ENCODE assay signal across 16 mouse cellular contexts in the genomic region with DNA sequence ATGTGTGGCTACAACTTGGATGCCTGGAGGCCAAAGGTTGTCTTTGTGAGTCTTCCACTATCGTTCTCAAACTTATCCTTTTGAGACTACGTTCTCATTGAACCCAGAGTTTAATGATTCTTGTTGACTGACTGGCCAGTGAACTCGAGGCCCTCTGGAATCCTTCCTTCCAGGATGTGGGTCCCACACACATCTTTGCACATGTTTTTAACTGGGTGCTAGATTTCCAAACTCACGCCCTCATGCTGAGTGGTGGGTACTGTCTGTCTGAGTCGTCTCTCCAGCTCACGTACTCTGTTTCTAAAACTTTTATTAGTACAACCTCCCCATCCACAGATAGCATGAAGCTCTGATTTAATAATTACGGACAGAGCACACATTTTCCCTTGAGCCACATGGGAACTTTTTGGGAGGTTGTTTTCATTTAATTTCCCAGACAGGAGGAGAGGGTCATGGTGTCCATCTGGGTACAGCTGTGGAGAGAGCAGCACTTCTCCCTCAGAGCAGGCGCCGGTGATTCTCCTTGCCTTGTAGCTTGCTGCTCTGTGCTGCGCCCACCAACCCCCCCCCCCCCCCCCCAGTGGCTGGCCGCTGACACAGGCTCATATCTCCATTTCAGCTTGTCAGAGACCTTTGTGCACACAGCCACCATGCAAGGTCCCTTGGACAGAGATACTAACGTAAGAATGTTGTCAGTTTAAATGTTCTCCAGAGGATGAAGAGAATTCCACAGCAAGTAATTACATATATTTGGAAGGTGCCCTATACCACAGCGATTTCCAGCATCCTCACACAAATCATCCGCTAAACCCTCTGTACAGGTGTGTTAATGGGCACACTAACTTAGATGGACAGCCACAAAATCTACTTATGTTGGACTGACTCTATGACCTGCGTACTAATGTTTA.
DNase-seq lines count a peak whose midpoint lies in the region; ATAC-seq and TF ChIP-seq lines count a peak whose summit lies in the region.
"Had no signal": no experiment of that assay in that cellular context is flagged by ENCODE, and none has a peak within 500 bp of the region (broad histone marks: within the 10 kb centered on the region; RNA-seq: fewer than 3 reads in every experiment).

No protein-coding gene starts in this region.

- H3K4me2 ChIP-seq in kidney, embryonic 14.5 days (replicated peaks; ENCODE audit: low read depth, low read length): no peak overlapping the region
- no peak overlapping the region for H3K4me2 ChIP-seq in midbrain, embryonic 15.5 days
- H3K4me2 ChIP-seq in midbrain, embryonic 16.5 days (ENCODE audit: low read length): peak overlapping the region; percentile 4; the same call in 1 of the 2 replicates
- H3K4me2 ChIP-seq: embryonic facial prominence, embryonic 13.5 days had no signal

- H3K9me3 ChIP-seq in kidney, embryonic 14.5 days (ENCODE audit: control insufficient read depth, low read length): no peaks in the 10 kb centered on the region
- H3K9me3 ChIP-seq in midbrain, embryonic 15.5 days: no peaks in the 10 kb centered on the region
- no peaks in the 10 kb centered on the region for H3K9me3 ChIP-seq in midbrain, embryonic 10.5 days (replicated peaks)
- no peaks in the 10 kb centered on the region for H3K9me3 ChIP-seq in midbrain, embryonic 16.5 days (replicated peaks; ENCODE audit: control insufficient read depth, low read length, poor library complexity, severe bottlenecking)
- H3K9me3 ChIP-seq: embryonic facial prominence, embryonic 13.5 days had no signal

- no peaks in the 10 kb centered on the region for H3K27me3 ChIP-seq in kidney, embryonic 14.5 days (ENCODE audit: control insufficient read depth, insufficient read depth, low read length)
- H3K27me3 ChIP-seq in midbrain, embryonic 15.5 days (replicated peaks): no peaks in the 10 kb centered on the region
- H3K27me3 ChIP-seq in midbrain, embryonic 10.5 days (ENCODE audit: low read depth, poor library complexity, severe bottlenecking): no peaks in the 10 kb centered on the region
- H3K27me3 ChIP-seq in midbrain, embryonic 16.5 days (ENCODE audit: control insufficient read depth, insufficient read depth, low read depth, low read length): no peaks in the 10 kb centered on the region
- H3K27me3 ChIP-seq: embryonic facial prominence, embryonic 13.5 days had no signal

- H3K27ac ChIP-seq in gastrocnemius, adult 2 months: peak overlapping the region; percentile 16; the same call in 1 of the 2 replicates
- H3K27ac ChIP-seq in kidney, embryonic 14.5 days (ENCODE audit: low read depth, low read length): no peak overlapping the region; the same call in 1 of the 2 replicates
- peak overlapping the region; percentile 40; the same call in 1 of the 2 replicates for H3K27ac ChIP-seq in midbrain, embryonic 15.5 days
- no peak overlapping the region for H3K27ac ChIP-seq in midbrain, embryonic 10.5 days (replicated peaks)
- peak overlapping the region; percentile 2; the same call in 1 of the 2 replicates for H3K27ac ChIP-seq in midbrain, embryonic 16.5 days (ENCODE audit: low read length)
- H3K27ac ChIP-seq: embryonic facial prominence, embryonic 13.5 days had no signal

- ATAC-seq in kidney, embryonic 14.5 days (ENCODE audit: low FRiP score, low TSS enrichment): peak; percentile 74; the same call in 1 of the 2 replicates
- ATAC-seq in midbrain, embryonic 15.5 days (replicated peaks): no peak
- ATAC-seq in midbrain, embryonic 16.5 days: no peak

- H3K9ac ChIP-seq in kidney, embryonic 14.5 days (ENCODE audit: low read depth, low read length): no peak overlapping the region
- H3K9ac ChIP-seq in midbrain, embryonic 15.5 days: no peak overlapping the region
- 0 out of 2 replicates have a peak overlapping the region, but pooled peaks have one; percentile 10 for H3K9ac ChIP-seq in midbrain, embryonic 16.5 days (ENCODE audit: low read depth, low read length)
- H3K9ac ChIP-seq: embryonic facial prominence, embryonic 13.5 days had no signal

- no peak for DNase-seq in gastrocnemius, adult 2 months
- no peak for DNase-seq in gastrocnemius, postnatal 36 days
- no peak for DNase-seq in kidney, postnatal 36 days
- no peak for DNase-seq in midbrain, embryonic 10.5 days (ENCODE audit: low spot score)
- no peak for DNase-seq in gastrocnemius, postnatal 14 days
- DNase-seq: adrenal gland, postnatal 36 days; B cell, adult 2 months; cerebellum, postnatal 25 days; liver; right cerebral cortex, postnatal 25 days; thymus, postnatal 25 days had no signal

- no peaks in the 10 kb centered on the region for H3K36me3 ChIP-seq in kidney, embryonic 14.5 days (ENCODE audit: control insufficient read depth, insufficient read depth, low read length)
- H3K36me3 ChIP-seq in midbrain, embryonic 15.5 days (replicated peaks): no peaks in the 10 kb centered on the region
- no peaks in the 10 kb centered on the region for H3K36me3 ChIP-seq in midbrain, embryonic 10.5 days
- no peaks in the 10 kb centered on the region for H3K36me3 ChIP-seq in midbrain, embryonic 16.5 days (ENCODE audit: control insufficient read depth, insufficient read depth, low read length)
- H3K36me3 ChIP-seq: embryonic facial prominence, embryonic 13.5 days; G1E had no signal

- 54% methylated on average over 15 of the region's 15 CpGs for WGBS in kidney, embryonic 14.5 days
- WGBS in midbrain, embryonic 15.5 days: 76% methylated on average over 15 of the region's 15 CpGs
- 90% methylated on average over 15 of the region's 15 CpGs for WGBS in midbrain, embryonic 10.5 days
- WGBS in midbrain, embryonic 16.5 days: 75% methylated on average over 14 of the region's 15 CpGs

- intact Hi-C loops in gastrocnemius, adult 2 months (cut with DNase I): no loop called here
- intact Hi-C loops in gastrocnemius, postnatal 36 days (cut with DNase I): no loop called here
- intact Hi-C loops in gastrocnemius, postnatal 14 days (cut with DNase I; ENCODE audit: low total_unique reads): no loop called here

- peaks cover 23% of the 10 kb centered on the region for H3K4me1 ChIP-seq in kidney, embryonic 14.5 days (ENCODE audit: control insufficient read depth, insufficient read depth, low read length)
- H3K4me1 ChIP-seq in midbrain, embryonic 15.5 days: peaks cover 19% of the 10 kb centered on the region
- peaks cover 15% of the 10 kb centered on the region for H3K4me1 ChIP-seq in midbrain, embryonic 10.5 days
- H3K4me1 ChIP-seq in midbrain, embryonic 16.5 days (ENCODE audit: control insufficient read depth, insufficient read depth, low read length): peaks cover 16% of the 10 kb centered on the region

- H3K4me3 ChIP-seq in gastrocnemius, adult 2 months: no peak overlapping the region
- no peak overlapping the region for H3K4me3 ChIP-seq in kidney, embryonic 14.5 days (ENCODE audit: low read length)
- H3K4me3 ChIP-seq in midbrain, embryonic 15.5 days: no peak overlapping the region
- no peak overlapping the region for H3K4me3 ChIP-seq in midbrain, embryonic 10.5 days
- H3K4me3 ChIP-seq in midbrain, embryonic 16.5 days (ENCODE audit: low read depth, low read length): no peak overlapping the region
- H3K4me3 ChIP-seq: embryonic facial prominence, embryonic 13.5 days had no signal

- TF ChIP-seq CTCF in gastrocnemius, adult 2 months (IDR thresholded peaks at IDR 0.05): no peak

Comparison
In these comparisons a context has a peak if more than half of its experiments do, and no peak if none do; other contexts are left out.
1. H3K27ac ChIP-seq: peak in gastrocnemius, adult 2 months (single experiment), midbrain, embryonic 15.5 days (single experiment) and midbrain, embryonic 16.5 days (single experiment); none in kidney, embryonic 14.5 days (single experiment) and midbrain, embryonic 10.5 days (single experiment).